Mouse (Mus musculus) lung, postnatal 10 days (tissue): ENCODE results near the gene Pth1r.
A peak's percentile ranks its signal among the peaks of the same experiment; 100 is the strongest.

ENCODE experiments used
- DNase-seq: peaks from one replicate; pipeline ENCODE4 v3.0.0; 2021

Pth1r gene

GRCm38 (mm10) chr9:110681817-110682216 lies 65.1 kb downstream of the Pth1r start:
- DNase-seq, result no peak

DNA sequence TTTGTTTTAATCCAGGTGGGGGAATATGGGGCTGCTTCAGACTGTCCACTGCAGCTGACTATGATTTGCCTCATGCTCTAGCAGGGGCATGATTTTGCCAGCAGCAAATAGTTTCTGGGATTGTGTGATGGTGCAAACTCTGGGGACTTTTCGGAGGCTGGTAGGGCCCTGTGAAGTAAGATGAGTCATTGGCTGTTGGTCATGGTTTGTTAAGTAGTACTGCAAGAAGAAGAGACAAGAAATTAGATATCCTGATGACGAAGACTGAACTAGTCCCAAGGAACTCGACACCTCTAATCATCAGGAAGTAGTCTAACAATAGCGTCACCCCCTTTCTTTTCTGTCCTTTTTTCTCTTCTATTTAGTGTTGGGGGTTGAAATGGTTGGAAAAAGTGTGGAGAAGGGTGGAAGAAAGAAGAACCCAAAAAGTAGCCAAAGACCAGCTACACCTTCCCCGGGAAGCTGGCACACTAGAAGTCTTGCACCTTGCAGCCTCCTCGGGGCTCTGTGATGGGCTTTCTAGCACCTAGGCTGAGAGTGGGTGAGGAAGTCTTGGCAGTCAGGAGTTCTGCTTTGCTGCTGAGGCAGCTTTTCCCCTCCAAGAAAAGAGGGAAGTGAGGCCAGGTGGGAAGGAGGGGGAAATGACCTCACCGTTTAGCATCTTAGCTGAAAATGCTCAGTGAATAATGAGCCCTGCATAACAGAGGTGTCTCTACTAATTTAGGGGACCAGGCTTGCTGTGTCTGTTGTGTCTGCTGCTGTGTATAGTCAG lies 66.0 kb downstream of the Pth1r start:
- DNase-seq, result no peak

GRCm38 (mm10) chr9:110678886-110679285 lies 68.1 kb downstream of the Pth1r start:
- no peak for DNase-seq

DNA sequence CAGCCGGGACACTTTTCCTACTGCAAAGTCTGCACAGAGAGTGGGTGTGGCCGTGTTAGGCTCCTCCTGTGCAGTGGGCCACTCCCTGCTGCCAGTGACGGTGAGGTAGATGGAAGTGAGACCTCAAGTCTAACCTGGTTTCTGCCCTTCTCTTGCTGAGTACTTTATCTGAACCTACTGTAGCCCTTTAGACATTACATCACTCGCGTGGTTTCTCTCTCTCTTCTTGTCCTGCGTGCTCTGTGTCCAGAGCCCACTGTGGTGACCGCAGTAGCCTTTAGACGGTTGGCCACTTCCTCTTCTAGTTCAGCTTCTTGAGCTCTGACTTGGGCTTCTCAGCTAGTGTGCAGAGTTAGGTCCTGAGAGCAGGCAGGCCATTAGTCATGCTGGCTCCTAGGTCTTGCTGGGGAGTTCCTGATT lies 70.4 kb downstream of the Pth1r start:
- DNase-seq, result no peak

- DNase-seq, result no peak
These were observed 73.7 kb downstream of the Pth1r start for GRCm38 (mm10) chr9:110673107-110673752.

DNA sequence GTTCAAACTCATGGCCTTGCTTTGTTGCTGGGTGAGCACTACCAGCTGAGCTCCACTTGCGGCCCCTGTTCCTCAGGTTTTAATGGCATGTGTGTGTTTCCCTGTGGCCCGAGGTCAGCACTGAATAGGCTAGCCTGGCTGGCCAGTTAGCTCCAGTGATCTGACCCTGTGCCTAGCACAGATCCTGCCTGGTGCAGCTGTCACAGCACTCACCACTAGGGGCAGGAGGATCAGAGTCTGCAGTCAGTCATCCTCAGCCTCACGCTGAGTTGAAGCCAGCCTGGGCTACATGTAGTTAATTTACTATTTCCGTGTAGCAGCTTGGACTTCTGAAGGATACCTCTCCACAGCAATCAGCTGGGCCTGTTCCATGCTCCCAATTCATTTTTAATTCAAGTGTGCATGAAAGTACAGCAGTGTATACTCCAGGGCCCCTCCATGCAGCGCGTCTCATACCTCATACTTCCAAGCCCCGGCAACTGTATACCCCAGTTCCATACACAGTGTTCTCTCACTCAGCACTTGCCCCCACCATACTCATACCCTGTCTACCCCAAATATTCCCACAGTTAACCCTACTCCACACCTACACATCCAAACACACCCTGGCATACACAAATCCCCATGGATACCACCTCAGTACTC lies 74.4 kb downstream of the Pth1r start:
- DNase-seq, result peak; percentile 68
